Mouse (Mus musculus) embryonic fibroblast, embryonic 13.5 days (primary cell): ENCODE results near the gene Slit1.

Experiments used
- CTCF ChIP-seq: IDR thresholded peaks from 2 replicates; pipeline ENCODE4 v1.5.1; 2011; ENCODE audit warnings: mild to moderate bottlenecking, control low read depth, low read length, moderate library complexity, borderline replicate concordance; ENCODE audit not compliant: insufficient read depth
- POLR2A ChIP-seq: IDR thresholded peaks from 2 replicates; pipeline ENCODE4 v1.6.1; 2011; ENCODE audit warnings: low read depth, mild to moderate bottlenecking, control low read depth, low read length, moderate library complexity

DNA sequence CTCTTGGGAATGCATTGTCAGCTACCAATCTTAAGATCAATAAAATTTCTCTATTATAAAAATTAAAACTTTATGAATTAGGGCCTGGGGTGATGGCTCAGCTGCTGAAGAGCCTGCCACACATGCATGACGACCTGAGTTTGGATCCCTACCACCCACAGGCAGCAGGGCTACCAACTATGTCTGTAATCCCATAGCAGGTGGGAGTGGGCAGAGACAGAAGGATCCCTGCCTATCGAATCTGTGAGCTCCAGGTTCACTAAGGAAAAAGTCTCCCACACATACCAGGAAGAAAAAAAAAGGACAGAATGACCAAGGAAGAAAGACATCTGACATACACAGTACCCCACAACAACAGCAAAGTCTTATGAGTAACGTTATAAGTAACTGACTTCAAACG, 186.5 kb downstream of the Slit1 start:
- TF ChIP-seq POLR2A (no peak), CTCF (no peak)
